Mouse (Mus musculus) erythroblast, embryonic 14.5 days (primary cell): ENCODE data around the gene F2rl2. TPM values are rescaled to one million over a fixed set of nuclear protein-coding genes. Genes with fewer than 3 reads are reported as not detected.

Experiments used
- H3K27me3 ChIP-seq: 2 replicates; pipeline ENCODE4 v1.6.1; 2012; ENCODE audit warnings: inconsistent platforms; ENCODE audit not compliant: control insufficient read depth
- H3K36me3 ChIP-seq: 2 replicates; pipeline ENCODE4 v1.6.1; 2012; ENCODE audit warnings: mild to moderate bottlenecking, inconsistent platforms; ENCODE audit not compliant: control insufficient read depth
- H3K4me1 ChIP-seq: 2 replicates; pipeline ENCODE4 v1.6.1; 2012; ENCODE audit warnings: inconsistent platforms; ENCODE audit not compliant: control insufficient read depth
- H3K4me3 ChIP-seq: replicated peaks from 2 replicates; pipeline ENCODE3; 2012; ENCODE audit warnings: moderate library complexity, mild to moderate bottlenecking, inconsistent platforms
- H3K9me3 ChIP-seq: 2 replicates; pipeline ENCODE4 v1.6.1; 2012; ENCODE audit warnings: low read length, inconsistent platforms, mixed read lengths; ENCODE audit not compliant: control insufficient read depth
- GATA1 ChIP-seq: IDR thresholded peaks from 2 replicates; pipeline ENCODE4 v1.6.1; 2012; ENCODE audit warnings: low read length, inconsistent platforms, mixed read lengths
- TAL1 ChIP-seq: IDR thresholded peaks from 3 replicates; pipeline ENCODE4 v1.6.1; 2012; ENCODE audit warnings: low read length, inconsistent platforms, mixed read lengths
- polyA plus RNA-seq: library from polyadenylated mRNA; stranded (reverse); fragments of >175 nt; gene quantifications from 2 replicates; pipeline ENCODE4 v1.2.3, GENCODE M21; 2012

Gene F2rl2
- polyA plus RNA-seq = not detected in 2 replicates

GRCm38 (mm10) chr13:95696654-95697163 is at the start of gene F2rl2:
TSS of gene F2rl2 (plus strand) at chr13:95696853.
- TF ChIP-seq TAL1 (no peak), GATA1 (no peak)
- no peaks in the 10 kb centered on the region for H3K27me3 ChIP-seq
- H3K36me3 ChIP-seq = peaks cover 3% of the 10 kb centered on the region
- no peaks in the 10 kb centered on the region for H3K9me3 ChIP-seq
- H3K4me3 ChIP-seq = no peak within 1 kb of the TSS
- peaks cover 22% of the 10 kb centered on the region for H3K4me1 ChIP-seq

DNA sequence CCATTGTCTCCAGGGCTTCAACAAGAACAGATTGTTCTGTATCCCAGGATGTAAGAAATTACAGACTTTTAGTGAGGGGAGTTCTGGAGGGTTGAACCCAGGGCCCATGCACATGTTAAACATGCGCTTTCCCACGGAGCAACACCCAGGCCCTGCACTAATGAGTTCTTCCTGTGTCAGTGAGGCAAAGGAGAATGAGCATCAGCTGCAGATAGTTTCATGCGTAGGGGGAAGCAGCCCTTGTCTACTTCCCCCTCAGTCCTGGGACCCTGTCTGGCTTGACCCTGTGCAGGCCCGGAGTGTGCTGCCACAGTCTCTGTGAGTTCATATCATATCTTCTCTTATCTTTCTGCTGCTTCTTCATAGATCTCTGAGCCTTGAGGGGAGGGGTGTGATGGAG is 49.4 kb upstream of the F2rl2 start:
- Histone ChIP-seq H3K27me3 (no peaks in the 10 kb centered on the region), H3K36me3 (peaks cover 20% of the 10 kb centered on the region), H3K9me3 (no peaks in the 10 kb centered on the region), H3K4me1 (no peaks in the 10 kb centered on the region), H3K4me3 (no peak overlapping the region)
- TF ChIP-seq TAL1 (no peak), GATA1 (no peak)

GRCm38 (mm10) chr13:95649941-95650340 is 46.7 kb upstream of the F2rl2 start:
- Histone ChIP-seq H3K27me3 (no peaks in the 10 kb centered on the region), H3K4me3 (no peak overlapping the region), H3K9me3 (no peaks in the 10 kb centered on the region), H3K4me1 (peaks cover 3% of the 10 kb centered on the region), H3K36me3 (peaks cover 14% of the 10 kb centered on the region)
- TF ChIP-seq TAL1 = no peak
- no peak for TF ChIP-seq GATA1

GRCm38 (mm10) chr13:95651870-95652668 is 44.6 kb upstream of the F2rl2 start:
- peaks cover 7% of the 10 kb centered on the region for H3K4me1 ChIP-seq
- H3K27me3 ChIP-seq = no peaks in the 10 kb centered on the region
- TF ChIP-seq GATA1 (no peak), TAL1 (no peak)
- H3K36me3 ChIP-seq = peaks cover 12% of the 10 kb centered on the region
- no peak overlapping the region for H3K4me3 ChIP-seq
- no peaks in the 10 kb centered on the region for H3K9me3 ChIP-seq

GRCm38 (mm10) chr13:95653696-95654095 is 43.0 kb upstream of the F2rl2 start:
- Histone ChIP-seq H3K9me3 (no peaks in the 10 kb centered on the region), H3K4me3 (no peak overlapping the region), H3K36me3 (peaks cover 27% of the 10 kb centered on the region), H3K27me3 (no peaks in the 10 kb centered on the region), H3K4me1 (peaks cover 14% of the 10 kb centered on the region)
- TF ChIP-seq GATA1 (no peak), TAL1 (no peak)

DNA sequence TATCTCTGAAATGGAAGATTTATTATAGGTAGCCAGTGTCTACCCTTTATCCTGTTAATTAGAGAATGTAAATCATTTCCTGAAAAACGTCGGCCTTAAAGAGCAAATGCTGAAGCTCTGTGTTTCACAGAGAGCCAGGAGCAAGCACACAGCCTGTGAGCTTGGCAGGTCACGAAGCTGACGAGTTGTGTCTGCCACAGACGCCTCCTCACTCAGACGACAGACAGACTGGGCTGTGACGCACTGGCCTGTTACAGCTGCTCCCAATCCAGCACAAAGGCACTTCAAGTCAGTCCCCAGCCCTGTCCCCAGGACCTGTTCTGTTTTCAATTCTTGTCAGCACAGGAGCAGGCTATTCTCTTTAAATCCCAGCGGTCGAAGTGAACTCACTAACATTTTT is 41.4 kb upstream of the F2rl2 start:
- Histone ChIP-seq H3K4me3 (no peak overlapping the region), H3K9me3 (no peaks in the 10 kb centered on the region), H3K4me1 (peaks cover 14% of the 10 kb centered on the region), H3K36me3 (peaks cover 40% of the 10 kb centered on the region), H3K27me3 (no peaks in the 10 kb centered on the region)
- TF ChIP-seq GATA1 (no peak), TAL1 (no peak)

DNA sequence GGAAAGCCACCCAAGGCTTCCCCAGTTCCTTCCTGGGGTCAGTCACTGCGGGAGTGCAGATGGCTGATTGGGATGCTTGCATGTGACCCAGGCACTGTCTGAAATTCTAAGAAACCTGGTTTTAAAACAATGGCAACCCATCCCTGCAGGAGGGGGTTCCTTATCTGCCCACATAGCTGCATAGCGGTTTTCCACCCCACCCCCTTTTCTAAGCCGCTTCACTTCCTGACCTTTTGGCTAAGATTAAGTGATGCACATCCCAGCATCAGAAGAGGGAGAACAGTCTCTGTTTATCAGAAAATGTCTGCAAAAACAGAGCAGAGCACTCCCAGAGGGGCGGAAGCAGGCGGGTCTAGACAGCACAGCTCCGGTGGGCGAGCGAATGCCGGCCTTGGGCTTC is 39.5 kb upstream of the F2rl2 start:
- Histone ChIP-seq H3K4me1 (peaks cover 14% of the 10 kb centered on the region), H3K36me3 (peaks cover 55% of the 10 kb centered on the region), H3K27me3 (no peaks in the 10 kb centered on the region)

GRCm38 (mm10) chr13:95659432-95659831 is 37.2 kb upstream of the F2rl2 start:
- Histone ChIP-seq H3K36me3 (peaks cover 70% of the 10 kb centered on the region), H3K27me3 (no peaks in the 10 kb centered on the region), H3K4me1 (peaks cover 12% of the 10 kb centered on the region), H3K4me3 (no peak overlapping the region), H3K9me3 (0 out of 2 replicates have a peak, but pooled peaks cover 4% of the 10 kb centered on the region)
- TF ChIP-seq GATA1 = no peak
- no peak for TF ChIP-seq TAL1

More for the DNA sequence above, 39.5 kb upstream of the F2rl2 start:
- no peak overlapping the region for H3K4me3 ChIP-seq
- H3K9me3 ChIP-seq = 0 out of 2 replicates have a peak, but pooled peaks cover 1% of the 10 kb centered on the region
- TF ChIP-seq GATA1 = no peak
- TF ChIP-seq TAL1 = no peak

DNA sequence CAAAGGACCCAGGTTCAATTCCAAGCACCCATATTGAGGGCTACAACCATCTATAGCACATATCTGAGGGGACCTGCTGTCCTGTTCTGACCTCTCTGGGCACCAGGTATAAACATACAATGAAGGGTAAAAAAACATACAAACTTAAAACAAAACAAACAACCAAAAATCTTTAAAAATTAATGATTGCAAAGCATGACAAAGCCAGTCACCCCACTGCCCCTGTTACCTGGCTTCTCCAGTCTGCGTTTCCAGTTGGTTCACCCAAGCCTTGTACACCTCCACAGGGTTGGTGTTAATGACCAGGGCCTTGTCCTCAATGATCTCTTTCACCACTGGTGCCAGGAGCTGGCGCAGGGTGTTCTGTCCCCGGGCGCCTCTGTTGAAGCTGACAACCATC is 32.8 kb upstream of the F2rl2 start:
- H3K4me3 ChIP-seq = no peak overlapping the region
- TF ChIP-seq TAL1 = no peak
- TF ChIP-seq GATA1 = no peak
- H3K4me1 ChIP-seq = peaks cover 6% of the 10 kb centered on the region
- peaks cover 6% of the 10 kb centered on the region; the same call in 1 of the 2 replicates for H3K9me3 ChIP-seq
- peaks cover 72% of the 10 kb centered on the region for H3K36me3 ChIP-seq
- no peaks in the 10 kb centered on the region for H3K27me3 ChIP-seq
